Mouse (Mus musculus): Measurements from ENCODE around the gene Fchsd2.

The Fchsd2 gene

DNA sequence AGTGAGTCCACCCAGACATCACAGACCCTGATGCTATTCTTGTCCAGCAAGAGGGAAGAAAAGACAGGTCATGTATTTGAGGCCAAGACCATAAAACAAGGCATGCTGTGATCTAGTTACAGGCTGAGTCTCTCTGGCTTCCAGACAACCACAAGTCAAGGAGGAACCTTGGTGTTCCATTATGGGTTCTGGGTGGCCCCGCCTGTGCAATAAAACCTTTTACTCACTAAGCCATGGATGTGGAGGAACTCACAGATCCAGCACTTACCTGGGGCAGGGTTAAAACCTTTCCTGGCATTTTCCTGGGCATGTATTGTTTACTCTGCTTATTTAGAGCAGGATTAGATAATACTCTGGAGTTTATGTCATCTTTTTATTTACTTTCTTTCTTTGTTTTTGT, 191.8 kb downstream of the Fchsd2 start:
- in situ Hi-C loops (cut with MboI, MseI) = no loop called here

GRCm38 (mm10) chr7:101286891-101287290, 194.2 kb downstream of the Fchsd2 start:
- in situ Hi-C loops (cut with MboI, MseI) = no loop called here

DNA sequence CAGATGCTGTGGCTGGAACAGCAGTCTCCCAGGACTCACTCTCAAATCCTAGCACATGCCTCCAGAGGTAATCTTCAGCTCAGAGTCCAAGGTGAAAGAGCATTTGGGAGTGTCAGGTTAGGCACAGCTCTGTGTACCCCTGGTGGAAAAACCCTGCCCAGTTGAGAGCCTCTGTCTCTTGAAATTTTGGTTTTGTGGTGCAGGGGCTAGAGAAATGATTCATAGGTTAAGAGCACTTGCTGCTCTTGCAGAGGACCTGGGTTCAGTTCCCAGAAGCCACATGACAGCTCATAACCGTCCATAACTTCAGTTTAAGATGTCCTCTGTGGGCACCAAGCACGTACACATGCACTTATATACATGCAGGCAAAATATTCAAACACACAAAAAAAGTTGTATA, 195.2 kb downstream of the Fchsd2 start:
- in situ Hi-C loops (cut with MboI, MseI) = no loop called here

DNA sequence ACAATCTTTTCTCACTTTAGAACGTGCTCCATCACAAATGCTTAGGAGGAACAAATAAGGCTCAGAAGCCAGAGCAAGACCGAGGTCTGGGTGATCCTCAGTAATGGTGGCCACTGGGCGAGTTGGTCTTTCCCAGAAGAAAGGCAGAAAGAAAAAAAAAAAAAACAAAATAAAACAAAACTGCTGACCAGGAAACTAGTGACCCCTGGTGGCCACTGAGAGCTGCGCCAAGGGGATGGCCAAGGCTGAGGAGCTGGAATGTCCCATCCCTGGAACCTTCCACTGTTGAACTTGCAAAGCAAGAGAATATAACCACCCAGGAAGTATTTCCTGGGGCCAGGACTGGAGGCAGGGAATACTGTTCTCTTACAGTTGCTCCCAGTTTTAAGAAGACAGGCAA, 195.8 kb downstream of the Fchsd2 start:
- in situ Hi-C loops (cut with MboI, MseI) = no loop called here

DNA sequence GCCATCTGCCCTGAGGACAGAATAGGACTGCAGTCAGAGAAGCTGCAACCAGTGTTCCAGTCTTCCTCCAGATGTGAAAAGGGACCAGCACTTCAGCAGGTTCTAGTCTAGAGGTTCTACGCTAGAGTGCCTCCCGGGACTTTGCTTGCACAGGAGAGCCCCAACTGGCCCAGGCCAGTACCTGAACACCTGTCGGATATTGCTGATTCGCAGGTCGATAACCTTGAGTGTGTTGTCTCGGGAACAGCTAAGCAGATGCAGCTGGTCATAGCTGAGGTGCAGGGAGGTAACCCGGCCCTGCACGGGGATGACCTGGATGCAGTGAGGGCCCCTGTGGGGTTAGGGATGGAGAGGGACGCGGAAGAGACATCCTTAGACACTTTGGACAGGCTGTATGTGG, 197.7 kb downstream of the Fchsd2 start:
- in situ Hi-C loops (cut with MboI, MseI) = no loop called here

DNA sequence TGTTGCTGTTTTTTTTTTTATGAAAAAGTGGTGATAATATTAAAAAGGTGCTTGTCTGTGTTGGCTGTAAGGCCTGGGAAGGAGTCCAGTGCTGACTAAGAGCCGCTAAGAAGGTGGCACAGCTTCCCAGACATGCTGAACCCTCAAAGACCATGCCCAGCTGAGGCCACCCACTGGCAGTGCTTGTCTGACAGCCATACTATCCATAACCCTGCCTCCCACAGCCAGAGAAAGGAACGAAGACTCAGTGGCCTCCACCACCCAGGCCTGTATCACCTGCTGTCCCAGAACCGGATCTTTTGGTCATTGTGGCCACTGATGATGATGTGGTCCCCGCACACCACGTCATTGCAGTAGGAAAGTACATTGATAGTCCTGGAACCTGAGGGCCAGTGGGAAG, 198.5 kb downstream of the Fchsd2 start:
- in situ Hi-C loops (cut with MboI, MseI) = no loop called here

DNA sequence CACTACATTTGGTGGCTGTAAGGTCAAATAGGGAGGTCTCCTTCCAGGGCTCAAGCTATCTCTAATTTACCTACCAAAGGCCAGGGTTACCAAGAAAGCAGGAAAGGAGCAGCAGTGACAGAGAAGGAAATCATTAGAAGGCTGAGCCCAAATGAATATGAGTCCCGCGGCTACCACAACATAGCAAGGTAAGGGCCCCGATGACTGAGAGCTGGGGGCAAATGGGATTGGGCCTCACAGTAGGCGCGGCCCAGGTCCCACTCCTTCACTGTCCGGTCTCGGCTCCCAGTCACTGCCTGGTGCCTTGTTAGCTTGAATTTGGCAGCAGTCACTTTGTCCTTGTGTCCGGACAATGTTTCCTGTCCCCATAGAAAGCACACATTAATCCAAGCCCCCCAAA, 199.0 kb downstream of the Fchsd2 start:
- in situ Hi-C loops (cut with MboI, MseI) = no loop called here

- in situ Hi-C loops (cut with MboI, MseI) = no loop called here
Observed at GRCm38 (mm10) chr7:101292086-101292485, 199.4 kb downstream of the Fchsd2 start.

GRCm38 (mm10) chr7:101292696-101293095, 200.0 kb downstream of the Fchsd2 start:
- in situ Hi-C loops (cut with MboI, MseI) = no loop called here

DNA sequence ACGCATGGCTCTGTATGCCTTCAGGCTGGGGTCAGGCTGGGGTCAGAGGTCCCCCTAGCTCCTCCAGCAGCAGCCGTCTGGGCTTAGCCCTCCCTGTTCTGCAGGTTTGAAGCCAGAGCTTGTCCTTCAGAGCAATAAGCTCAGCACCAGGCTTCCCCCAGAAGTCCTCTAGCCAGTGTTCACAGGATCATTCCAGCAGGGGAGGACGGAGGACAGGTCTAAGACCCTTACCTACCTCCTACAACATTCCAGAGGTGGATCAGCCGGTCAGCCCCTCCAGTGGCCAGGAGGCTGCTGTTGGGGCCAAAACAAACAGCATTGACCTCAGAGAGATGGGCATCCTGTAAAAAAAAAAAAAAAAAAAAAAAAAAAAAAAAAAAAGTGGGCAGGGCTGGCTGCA, 200.5 kb downstream of the Fchsd2 start:
- in situ Hi-C loops (cut with MboI, MseI) = no loop called here

GRCm38 (mm10) chr7:101293611-101294010, 200.9 kb downstream of the Fchsd2 start:
- in situ Hi-C loops (cut with MboI, MseI) = no loop called here

DNA sequence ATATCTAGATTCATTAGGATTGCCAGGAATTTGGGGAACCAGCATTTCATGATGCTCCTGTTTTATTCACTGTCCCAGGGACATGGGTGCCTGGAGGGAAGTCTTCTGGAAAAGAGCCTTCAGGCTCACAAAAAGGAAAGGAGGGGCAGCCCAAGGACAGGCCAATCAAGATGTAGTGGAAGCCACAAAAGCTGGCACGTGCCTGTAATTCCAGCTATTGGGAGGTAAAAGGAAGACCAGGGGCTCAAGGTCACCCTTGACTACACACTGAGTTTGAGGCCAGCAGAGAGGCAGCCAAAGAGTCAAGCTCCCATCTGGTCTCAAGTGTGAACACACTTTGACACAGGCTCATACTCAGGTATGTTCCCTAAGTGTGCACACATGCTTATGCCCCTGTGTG, 202.8 kb downstream of the Fchsd2 start:
- in situ Hi-C loops (cut with MboI, MseI) = no loop called here

DNA sequence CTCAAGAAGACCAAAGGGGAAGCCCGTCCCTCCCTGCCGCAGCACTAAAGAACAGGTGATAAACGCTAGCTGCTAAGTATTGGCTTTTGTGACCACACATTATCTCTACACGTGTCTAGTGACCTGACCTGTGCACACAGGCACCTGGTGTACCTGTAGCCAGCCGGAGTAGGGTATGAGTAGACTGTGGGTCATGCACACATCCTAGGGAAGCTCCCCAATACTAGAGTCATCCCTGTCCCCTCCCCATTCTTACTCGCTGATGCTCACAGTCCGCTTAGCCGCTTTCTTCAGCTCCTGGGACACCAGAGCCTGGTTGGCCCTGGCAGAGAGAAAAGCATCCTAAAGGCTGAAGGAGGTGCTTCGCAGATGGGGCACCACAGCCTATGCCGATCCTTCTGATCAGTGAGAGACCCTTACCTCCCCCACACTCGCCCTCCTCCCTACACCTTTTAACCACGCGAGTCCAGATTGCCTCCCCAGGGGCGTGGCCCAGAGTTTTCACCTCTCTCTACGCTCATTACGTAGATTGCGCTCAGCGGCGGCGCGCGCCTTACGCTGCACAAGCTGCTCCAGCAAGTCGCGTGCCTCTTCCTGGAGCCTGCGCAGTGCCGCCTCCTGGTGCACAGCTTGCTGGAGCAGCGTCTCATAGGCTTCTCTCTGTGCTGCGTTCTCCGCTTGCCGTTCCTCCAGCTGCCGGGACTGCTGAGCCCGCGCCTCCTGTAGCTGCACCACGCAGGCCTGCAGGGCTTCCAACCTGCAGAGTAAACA, 203.8 kb downstream of the Fchsd2 start:
- in situ Hi-C loops (cut with MboI, MseI) = no loop called here

GRCm38 (mm10) chr7:101297023-101297405, 204.4 kb downstream of the Fchsd2 start:
- in situ Hi-C loops (cut with MboI, MseI) = no loop called here

DNA sequence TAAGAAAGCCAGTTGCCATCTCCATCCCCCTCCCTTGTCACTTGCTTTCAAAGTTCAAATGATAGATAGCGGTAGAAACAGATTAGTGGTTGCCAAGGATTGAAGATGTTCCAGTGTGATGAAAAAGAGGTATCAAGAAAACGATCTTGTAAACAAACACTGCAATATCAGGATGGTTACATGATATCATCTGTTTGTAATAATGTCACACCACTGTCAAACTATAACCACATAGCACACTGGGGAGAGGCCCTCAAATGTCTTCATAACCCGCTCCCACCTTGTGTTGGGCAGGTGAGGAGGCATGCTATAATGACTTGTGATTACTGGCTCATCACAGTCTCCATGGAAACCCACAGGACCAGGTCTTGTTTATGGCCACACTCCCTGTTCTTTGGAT, 205.7 kb downstream of the Fchsd2 start:
- in situ Hi-C loops (cut with MboI, MseI) = no loop called here

GRCm38 (mm10) chr7:101301361-101301880, 208.8 kb downstream of the Fchsd2 start:
- in situ Hi-C loops (cut with MboI, MseI) = no loop called here

DNA sequence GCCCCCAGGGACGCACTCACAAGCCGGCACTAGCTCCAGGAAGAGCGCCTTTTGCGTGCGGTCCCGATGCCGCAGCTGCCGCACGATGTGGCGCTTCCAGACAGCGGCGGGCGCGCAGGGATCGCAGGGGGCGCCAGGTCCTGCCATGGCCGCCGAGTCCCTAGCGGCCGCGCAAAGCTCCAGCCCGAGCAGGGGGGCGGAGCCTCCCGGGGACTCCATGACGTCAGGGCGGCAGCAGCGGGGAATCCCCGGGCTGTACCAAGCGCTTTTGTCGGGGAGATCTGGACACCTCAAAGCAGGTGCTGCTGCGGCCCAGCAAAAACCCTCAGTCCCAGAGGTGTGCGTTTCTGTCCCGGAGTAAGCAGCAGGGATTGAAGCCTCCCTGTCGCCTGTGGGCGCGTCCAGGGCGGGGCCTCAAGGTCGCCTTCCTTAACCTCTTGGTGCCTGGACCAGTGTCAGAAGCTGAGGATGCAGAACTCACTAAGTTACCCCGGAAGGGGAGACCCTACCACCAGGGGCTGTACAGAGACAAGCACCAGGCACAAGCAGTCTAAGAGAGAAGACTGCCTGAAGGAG, 209.3 kb downstream of the Fchsd2 start, which contains the start of gene Atg16l2:
Gene Atg16l2 (minus strand): TSS at position 371 of the 576 bp plus-strand sequence.
- in situ Hi-C loops (cut with MboI, MseI) = no loop called here

- in situ Hi-C loops (cut with MboI, MseI) = no loop called here
Observed at GRCm38 (mm10) chr7:101302691-101303090, 210.0 kb downstream of the Fchsd2 start.

GRCm38 (mm10) chr7:101306841-101307240, 214.2 kb downstream of the Fchsd2 start:
- in situ Hi-C loops (cut with MboI, MseI) = no loop called here

GRCm38 (mm10) chr7:101309985-101310326, 217.3 kb downstream of the Fchsd2 start:
- in situ Hi-C loops (cut with MboI, MseI) = no loop called here

GRCm38 (mm10) chr7:101310327-101311028, 217.8 kb downstream of the Fchsd2 start:
- in situ Hi-C loops (cut with MboI, MseI) = no loop called here

DNA sequence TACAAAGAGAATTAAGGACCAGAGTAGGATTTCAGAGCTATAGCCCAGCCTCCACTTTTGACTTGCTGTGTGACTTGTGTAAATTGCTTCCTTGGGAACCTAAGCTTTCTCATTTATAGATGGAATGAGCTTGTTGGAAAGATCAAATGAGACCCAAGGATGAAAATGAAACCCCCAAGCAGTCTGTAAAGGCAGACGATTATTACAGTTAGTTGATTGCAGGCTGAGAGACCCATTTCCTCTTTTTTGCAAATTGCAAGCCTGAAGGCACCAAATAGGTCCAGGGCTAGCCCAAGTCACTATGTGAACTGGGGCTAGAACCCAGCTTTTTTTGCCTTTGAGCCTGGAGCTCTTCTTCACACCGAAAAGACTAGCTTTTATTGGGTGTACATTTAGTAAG, 218.4 kb downstream of the Fchsd2 start:
- in situ Hi-C loops (cut with MboI, MseI) = no loop called here

DNA sequence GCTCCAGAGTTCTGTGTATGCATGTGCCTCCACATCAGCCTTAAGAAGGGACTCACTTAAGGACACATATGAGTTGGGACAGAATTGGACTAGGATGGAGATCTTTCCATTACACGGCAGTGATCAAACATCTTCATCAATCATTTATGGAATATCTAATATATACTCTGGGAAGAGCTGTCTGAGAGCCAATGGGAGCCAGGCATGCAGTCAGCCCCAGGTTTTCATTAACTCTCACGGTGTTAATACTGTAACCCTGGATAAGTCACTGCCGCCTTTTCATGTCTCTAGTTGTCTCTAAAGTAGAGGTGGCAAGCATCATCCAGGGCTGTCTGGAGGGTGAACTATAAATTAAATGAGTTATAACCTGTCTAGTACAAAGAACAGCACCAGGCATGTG, 220.4 kb downstream of the Fchsd2 start:
- in situ Hi-C loops (cut with MboI, MseI) = no loop called here
